Mouse (Mus musculus) heart, postnatal 10 days (tissue): ENCODE measurements around the gene Eno1. TPM values are rescaled to one million over a fixed set of nuclear protein-coding genes. Genes with fewer than 3 reads are reported as not detected.

Experiments used
- DNase-seq, 2 experiments: peaks; one replicate each; pipeline ENCODE4 v3.0.0; 2021
- intact Hi-C: fragments of 180-260 bp; cut with DNase I; formaldehyde crosslinking; loops from one replicate; pipeline ENCODE4 v1.15.1; 2025
- total RNA-seq, 2 experiments: library from RNA; stranded (reverse); gene quantifications; 2 replicates each; pipeline ENCODE4 v1.2.3; 2021

Eno1 gene
- 100 to 1,000 TPM; 231 to 243 TPM for total RNA-seq

DNA sequence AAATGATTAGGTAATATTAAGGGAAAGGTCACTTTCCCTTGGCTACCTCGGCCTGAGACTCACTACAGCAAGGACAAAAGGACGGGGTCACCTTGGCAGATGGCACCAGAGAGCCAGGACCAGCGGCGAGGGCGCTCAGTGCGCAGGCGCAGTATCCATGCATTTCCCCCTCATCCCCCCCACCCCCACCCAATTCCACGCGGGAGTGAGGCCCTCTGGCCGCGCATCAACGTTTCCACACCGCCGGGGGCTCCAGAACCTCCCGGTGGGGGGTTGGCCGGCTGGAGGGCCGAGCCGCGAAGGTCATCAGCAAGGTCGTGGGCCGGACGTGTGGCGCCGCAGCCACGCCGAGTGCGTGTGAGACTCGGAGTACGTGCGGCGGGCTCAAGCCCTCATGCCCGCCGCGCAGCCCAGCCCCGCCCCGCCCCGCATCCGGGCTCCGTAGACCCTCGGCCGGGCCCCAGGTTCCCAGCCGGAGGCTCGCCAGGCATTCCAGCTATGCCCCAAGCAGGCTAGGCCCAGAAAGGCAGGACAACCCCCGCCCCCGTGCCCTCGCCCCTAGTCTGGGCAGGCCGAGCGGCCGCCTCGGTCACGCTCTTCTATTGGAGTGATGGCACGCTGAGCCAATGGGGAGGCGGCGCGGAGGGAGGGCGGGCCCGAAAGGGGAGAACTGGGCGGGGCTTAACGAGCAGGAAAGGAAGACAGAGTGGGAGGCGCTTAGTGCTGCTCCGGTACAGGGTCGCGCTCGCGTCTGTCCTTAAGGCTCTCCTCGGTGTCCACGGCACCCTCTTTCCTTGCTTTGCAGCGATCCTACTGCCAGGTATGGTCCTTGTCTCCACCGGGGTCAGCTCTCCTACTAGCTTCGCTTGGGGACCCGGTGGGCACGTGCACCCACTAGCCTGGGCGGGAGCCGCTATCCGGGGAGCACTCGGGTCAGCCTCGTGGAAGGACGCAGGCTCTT is at the start of gene Eno1:
Gene Eno1 (plus strand): TSS at position 201 of the 961 bp plus-strand sequence.
- peak; percentile 98 for DNase-seq

DNA sequence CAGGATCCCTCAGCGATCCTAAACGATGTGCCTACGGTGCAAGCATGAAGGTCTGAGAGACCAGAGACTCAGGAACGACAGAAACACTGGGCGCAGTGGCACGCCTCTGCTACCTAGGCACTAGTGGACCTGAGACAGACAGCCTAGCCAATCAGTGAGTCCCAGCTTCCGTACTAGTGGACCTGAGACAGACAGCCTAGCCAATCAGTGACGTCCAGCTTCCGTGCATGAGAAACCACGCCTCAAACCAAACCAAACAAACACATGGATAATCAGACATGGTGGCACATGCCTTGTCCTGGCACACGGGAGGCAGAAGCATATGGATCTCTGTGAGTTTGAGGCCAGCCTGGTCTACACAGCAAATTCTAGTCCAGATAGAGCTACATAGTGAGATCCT is 48.3 kb upstream of the Eno1 start:
- DNase-seq, result no peak
- intact Hi-C loops, result no loop called here

More for the DNA sequence above, at the start of gene Eno1:
- intact Hi-C loops, result no loop called here

- intact Hi-C loops, result no loop called here
Measured at GRCm38 (mm10) chr4:150192199-150192598, 44.3 kb upstream of the Eno1 start.

GRCm38 (mm10) chr4:150193915-150194314 is 42.6 kb upstream of the Eno1 start:
- intact Hi-C loops, result loop anchor here (1.0 kb wide), 1 partner anchor 46 kb away; no protein-coding TSS in a partner anchor
- DNase-seq, result peak; percentile 32 to 68

More at GRCm38 (mm10) chr4:150192199-150192598, 44.3 kb upstream of the Eno1 start:
- no peak for DNase-seq

DNA sequence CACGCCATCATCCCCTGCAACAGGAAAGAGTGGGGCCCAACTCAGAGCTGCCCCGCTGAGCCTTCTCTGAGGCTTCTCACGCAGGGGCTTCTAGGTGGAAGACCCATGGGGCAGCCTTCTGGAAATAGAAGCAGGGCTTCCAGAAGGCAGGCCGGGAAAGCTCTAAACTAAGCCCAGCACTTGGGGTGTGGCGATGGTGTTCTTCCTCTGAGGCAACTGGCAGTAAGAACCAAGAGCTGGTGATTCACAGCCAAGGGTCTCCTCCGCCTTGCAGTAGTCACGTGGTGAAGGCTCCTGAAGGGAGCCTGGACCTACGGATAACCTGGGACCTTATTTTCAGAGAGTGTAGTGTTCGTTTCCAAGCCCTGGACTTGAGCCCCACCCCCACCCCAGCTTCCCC is 38.3 kb upstream of the Eno1 start:
- DNase-seq, result no peak
- intact Hi-C loops, result no loop called here

- intact Hi-C loops, result no loop called here
Measured at GRCm38 (mm10) chr4:150201232-150201631, 35.3 kb upstream of the Eno1 start, which contains the start of gene Car6. TSS of gene Car6 (minus strand) at chr4:150201332.

DNA sequence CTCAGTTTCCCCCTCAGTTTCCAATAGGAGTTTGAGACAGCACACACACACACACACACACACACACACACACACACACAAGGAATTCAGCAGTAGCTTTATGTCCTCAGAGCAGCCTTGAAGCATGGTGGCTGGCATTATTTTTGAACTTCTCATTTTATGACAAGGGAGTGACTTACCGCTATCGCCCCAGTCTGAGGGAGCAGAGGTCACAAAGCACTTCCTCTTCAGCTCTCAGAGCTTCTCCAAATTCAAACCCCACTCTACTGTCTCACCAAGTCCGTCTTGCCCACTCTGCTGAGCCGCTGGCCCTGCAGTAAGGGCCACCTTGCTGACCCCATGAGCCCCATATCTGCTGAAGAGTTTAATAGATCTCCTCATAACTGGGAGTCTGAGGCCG is 33.8 kb upstream of the Eno1 start:
- intact Hi-C loops, result no loop called here
- no peak for DNase-seq

More at GRCm38 (mm10) chr4:150201232-150201631, 35.3 kb upstream of the Eno1 start, which contains the start of gene Car6:
- DNase-seq, result no peak

DNA sequence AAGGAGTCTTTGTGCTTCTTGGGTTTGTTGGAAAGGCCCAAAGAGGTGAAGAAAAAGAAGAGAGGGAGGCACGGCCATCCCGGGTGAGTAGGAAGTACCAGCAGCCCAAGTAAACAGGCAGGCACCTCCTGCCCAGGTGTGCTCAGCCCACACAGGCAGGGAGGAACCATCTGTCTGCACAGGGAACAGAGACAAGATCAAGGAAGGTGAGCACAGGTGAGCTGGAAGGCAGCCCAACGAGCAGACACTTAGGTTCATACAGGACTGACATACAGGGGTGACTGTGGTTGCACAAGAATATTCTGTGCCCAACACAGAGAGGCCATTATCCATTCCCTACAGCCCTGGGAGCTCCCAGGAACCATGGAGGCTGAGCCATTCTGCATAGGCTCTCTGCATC is 31.6 kb upstream of the Eno1 start:
- DNase-seq, result no peak
- intact Hi-C loops, result no loop called here

DNA sequence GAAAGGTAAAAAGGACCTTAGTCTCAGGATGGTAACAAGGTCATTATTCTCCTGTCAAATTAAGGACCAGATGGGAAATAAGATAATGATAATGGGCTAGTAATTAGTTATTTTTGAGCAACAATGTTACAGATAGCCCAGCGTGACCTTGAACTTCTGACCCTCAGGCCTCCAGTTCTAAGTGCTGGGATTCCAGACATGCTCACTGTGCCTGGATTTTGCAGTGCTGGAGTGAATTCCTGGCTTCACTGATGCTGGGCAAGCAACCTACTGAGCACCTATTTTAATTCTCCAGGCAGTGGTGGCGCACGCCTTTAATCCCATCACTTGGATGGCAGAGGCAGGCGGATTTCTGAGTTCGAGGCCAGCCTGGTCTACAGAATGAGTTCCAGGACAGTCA is 26.8 kb upstream of the Eno1 start:
- intact Hi-C loops, result no loop called here
- DNase-seq, result no peak

- intact Hi-C loops, result no loop called here
- DNase-seq, result no peak
Measured at GRCm38 (mm10) chr4:150210306-150210705, 26.2 kb upstream of the Eno1 start.

DNA sequence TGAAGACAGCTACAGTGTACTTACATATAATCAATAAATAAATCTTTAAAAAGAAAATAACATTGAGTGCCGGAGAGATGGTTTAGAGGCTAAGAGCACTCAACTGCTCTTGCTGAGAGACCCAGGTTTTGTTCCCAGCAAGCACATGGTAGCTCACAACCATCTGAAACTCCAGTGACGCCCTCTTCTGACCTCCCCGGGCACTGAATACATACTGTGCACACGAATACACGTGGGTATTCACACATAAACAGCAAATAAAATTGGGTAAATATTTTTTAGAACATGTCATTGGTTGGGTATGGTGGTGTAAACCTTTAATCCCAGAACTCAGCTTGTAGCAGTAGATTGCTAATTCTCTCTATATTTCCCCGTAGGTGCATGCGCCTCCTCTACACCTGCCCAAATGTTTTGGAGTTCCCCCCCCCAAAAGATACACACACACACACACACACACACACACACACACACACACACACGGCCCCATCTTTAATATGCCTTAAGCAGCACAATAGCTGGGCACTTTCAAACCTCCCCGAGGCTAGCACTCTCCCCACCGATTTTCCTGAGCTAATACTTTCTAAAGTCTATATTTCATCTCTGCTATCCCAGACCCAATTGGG is 24.5 kb upstream of the Eno1 start:
- intact Hi-C loops, result no loop called here
- no peak for DNase-seq

DNA sequence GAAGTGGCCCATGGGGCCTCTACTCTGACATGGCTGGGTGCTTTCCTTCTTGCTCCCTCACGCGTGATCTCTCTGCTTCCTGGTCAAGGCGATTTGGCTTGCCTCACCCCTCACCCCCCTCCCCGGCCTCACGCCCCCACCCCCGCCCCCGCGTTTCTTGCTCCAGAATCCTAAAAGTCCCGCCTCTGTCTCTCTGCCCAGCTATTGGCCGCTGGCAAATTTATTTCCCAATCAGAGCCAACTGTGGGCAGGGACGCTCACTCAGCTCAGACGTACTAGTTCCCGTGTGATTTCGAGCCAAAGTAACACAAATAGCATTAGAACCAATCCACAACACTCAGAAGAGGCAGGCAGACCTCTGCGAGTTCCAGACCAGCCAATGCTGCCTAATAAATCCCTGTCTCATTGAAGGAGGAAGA is 24.0 kb upstream of the Eno1 start:
- peak; percentile 62 to 71 for DNase-seq
- intact Hi-C loops, result no loop called here

DNA sequence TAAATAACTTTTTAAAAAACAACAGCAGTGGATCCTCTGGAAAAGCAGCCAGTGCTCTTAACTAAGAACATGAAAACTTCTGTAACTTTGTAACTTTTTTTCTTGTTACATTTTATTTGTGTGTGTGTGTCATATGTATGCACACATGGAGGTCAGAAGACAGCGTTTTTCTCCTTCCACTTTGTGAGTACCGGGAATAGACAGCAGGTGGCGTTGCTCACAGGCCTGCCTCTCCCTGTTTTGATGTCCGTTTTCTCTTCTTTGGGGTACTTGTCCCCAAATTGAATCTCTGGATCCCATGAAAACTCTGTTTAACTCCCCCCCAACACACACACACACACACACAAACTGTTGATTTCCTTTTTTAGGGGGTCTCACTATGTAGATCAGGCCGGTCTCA is 22.6 kb upstream of the Eno1 start:
- intact Hi-C loops, result no loop called here

GRCm38 (mm10) chr4:150216423-150216822 is 20.1 kb upstream of the Eno1 start:
- intact Hi-C loops, result loop anchor here (5.0 kb wide), 1 partner anchor 79 kb away; no protein-coding TSS in a partner anchor
- no peak for DNase-seq

More for the DNA sequence above, 22.6 kb upstream of the Eno1 start:
- no peak for DNase-seq

DNA sequence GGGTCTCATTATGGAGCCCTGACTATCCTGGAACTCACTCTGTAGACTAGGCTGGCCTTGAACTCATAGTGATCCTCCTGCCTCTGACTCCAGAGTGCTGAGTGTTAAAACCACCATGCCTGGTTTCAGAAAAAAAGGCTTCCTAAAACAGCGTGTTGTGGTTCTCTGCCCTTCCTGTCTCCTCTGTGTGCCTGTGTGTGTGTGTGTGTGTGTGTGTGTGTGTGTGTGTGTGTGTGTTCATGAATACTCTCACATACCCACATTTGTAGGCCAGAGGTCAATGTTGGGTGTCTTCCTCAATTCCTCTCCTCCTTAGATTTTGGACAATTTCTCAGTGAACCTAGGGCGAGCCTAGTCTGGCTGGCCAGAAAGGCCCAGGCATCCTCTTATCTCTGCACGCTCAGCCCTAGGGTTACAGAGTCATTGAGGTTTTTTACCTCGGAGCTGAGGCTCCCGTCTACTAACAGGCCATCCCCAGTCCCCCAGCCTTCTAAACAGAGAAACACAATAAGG is 19.4 kb upstream of the Eno1 start:
- intact Hi-C loops, result loop anchor here (5.0 kb wide), 1 partner anchor 80 kb away; no protein-coding TSS in a partner anchor
- DNase-seq, result no peak

DNA sequence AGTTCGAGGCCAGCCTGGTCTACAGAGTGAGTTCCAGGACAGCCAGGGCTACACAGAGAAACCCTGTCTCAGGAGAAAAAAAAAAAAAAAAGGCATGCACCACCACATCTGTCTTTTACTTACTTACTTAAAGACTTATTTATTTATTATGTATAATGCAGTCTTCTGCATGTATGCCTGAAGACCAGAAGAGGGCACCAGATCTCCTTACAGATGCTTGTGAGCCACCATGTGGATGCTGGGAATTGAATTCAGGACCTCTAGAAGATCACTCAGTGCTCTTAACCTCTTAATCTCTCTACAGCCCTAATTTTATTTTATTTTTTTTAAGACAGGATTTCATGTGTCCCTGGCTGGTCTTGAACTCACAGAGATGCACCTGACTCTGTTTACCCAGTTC is 18.6 kb upstream of the Eno1 start:
- intact Hi-C loops, result loop anchor here (2.0 to 5.0 kb wide), 3 partner anchors 31 to 81 kb away; no protein-coding TSS in a partner anchor
- no peak for DNase-seq

DNA sequence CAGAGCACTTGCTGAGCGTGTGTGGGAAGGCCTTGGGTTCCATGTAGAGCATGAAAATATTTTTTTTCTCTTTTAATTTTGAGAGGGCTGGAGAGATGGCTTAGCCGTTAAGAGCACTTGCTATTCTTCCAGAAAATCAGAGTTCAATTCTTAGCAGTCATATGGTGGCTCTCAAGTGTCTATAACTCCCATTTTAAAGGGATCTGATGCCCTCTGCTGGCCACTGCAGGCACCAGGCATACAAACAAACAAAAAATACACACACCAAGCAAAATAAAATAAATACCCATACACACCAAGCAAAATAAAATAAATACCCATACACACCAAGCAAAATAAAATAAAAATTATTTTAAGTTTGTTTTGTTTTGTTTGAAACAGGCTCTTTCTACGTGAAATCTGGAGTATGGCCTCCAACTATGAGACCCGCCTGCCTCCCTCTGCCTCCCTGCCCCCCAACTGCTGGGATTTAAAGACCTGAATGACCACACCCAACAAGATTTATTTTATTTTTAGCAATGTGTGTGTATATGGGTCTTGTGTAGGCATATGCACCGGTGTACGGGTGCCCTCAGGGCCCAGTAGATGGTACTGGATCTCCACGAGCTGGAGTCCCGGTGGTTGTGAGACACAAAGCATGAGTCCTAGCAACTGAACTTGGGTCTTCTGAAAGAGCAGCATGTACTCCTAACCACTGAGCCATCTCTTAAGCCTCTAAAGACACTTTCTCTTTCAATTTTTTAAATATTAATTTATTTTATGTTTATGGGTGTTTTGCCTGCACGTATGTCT is 16.8 kb upstream of the Eno1 start:
- DNase-seq, result peak; percentile 52 to 78
- intact Hi-C loops, result loop anchor here (1.0 to 5.0 kb wide), 4 partner anchors 29 to 82 kb away; no protein-coding TSS in a partner anchor

DNA sequence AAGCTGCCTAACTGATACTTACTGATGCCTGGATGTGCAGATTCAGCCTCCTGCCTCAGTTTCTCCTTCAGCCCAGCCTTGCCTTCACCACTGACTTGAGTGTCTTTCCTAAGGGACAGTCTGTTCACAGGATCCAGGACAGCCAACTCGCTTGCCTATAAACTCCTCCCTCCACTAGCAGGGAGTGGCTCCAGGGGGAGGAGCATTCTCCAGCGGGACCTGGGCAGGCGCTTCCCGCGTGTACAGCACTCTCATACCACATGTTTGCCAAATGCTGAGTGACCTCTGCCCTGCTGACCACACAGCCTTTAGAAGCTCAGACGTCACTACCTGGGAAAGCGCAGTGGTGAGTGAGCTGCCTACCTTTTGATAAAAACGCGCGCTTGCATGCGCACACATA is 15.9 kb upstream of the Eno1 start:
- intact Hi-C loops, result no loop called here
- DNase-seq, result peak in 1 of 2 experiments; percentile 50

DNA sequence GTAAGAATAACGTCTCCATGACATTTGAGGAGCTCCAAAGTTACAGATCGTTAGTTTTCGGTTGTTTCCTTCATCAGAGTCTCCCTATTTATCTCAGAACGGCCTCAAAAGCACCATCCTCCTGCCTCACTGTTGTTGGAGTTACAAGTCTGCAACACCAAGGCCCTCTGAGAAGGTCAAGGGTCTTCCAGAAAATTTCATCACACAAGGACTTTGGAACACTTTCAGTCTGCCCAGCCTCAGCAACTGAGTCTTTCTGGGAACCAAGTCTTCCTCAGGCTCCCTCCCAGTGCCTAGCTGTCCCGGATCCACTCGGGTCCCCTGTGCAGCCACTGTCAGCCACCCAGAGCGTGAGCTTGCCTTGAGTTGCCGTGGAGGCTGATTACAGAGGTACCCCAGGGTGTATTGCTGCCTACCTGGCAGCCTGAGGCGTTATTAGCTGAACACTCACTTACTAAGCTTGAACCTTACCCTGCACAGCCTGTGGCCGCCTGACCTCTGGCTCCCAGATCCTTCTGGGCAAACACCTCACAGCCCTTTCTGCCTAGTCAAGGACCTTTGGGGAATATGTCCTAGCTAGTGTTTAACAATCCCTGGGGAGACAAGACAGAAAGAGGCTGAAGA is 15.4 kb upstream of the Eno1 start:
- DNase-seq, result no peak
- intact Hi-C loops, result no loop called here

DNA sequence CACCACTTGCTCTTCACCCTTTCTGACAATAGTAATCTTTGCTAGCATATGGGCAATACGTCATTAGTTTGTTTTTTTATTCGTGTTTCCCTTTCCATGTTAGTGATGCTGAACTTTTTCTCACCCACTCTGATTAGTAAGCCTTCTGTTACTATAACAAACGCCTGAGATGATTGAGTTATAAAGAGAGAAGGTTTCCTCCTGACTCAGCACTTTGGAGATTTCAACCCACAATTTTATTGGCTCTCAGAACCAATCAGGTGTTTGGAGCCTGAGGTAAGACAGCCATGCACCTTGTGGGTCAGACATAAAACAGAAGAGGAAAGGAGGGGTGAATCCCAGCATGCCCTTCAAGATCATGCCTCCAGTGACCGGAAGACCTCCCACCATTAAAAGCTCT is 12.7 kb upstream of the Eno1 start:
- intact Hi-C loops, result no loop called here
- no peak for DNase-seq
